Mouse (Mus musculus) erythroid progenitor cell, adult 5-6 weeks (primary cell): ENCODE results near the gene Pax5. TPM values are rescaled to one million over a fixed set of nuclear protein-coding genes. Genes with fewer than 3 reads are reported as not detected.
A peak's percentile ranks its signal among the peaks of the same experiment; 100 is the strongest.

Experiments used
- ATAC-seq: replicated peaks from 2 replicates; pipeline ENCODE4 v1.8.0; 2016; ENCODE audit warnings: moderate number of reproducible peaks, mild to moderate bottlenecking, moderate TSS enrichment, inconsistent platforms; ENCODE audit not compliant: poor library complexity, low FRiP score, severe bottlenecking
- total RNA-seq, 2 experiments: library from RNA; stranded (forward) in 1 of 2; stranded (reverse) in 1 of 2; fragments of 150-400 nt in 1 of 2; fragments of 186-747, 209-891 nt in 1 of 2; gene quantifications; 2 replicates each; pipeline versions ENCODE4 v1.2.3 to v1.2.4; 2015 to 2017; ENCODE audit warnings: low replicate concordance in 2 of 2

The Pax5 gene
- total RNA-seq, 2 experiments from 2014 or later = 5.1 to 28.1 TPM

DNA sequence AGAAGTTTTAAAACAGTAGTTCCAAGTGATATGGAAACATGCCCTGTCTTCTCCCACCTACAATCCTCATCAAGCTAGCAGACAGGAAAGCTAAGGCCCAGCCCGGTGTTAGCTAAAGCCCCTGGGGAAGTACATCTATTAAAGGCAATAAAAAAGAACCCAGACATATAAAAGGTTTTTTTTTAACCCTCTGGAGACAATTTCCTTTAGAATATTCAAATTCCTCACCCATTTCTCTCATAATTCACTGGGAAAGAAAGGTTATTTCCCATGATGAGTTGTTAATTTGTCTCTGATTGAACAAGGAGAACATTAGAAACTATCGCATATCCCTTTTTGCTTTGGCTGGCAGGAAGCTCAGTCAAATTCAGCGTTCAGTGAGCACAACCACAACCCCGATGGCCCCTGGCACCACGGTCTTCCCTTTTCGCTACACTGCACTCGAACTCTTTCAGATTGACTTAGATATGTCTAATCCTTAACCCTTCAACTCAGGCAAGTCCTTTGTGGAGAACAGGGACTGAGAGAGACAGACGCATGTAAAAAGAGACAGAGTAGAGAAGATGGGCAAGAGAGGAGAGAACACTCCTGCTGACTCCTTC lies 96.1 kb downstream of the Pax5 start:
- ATAC-seq = no peak

DNA sequence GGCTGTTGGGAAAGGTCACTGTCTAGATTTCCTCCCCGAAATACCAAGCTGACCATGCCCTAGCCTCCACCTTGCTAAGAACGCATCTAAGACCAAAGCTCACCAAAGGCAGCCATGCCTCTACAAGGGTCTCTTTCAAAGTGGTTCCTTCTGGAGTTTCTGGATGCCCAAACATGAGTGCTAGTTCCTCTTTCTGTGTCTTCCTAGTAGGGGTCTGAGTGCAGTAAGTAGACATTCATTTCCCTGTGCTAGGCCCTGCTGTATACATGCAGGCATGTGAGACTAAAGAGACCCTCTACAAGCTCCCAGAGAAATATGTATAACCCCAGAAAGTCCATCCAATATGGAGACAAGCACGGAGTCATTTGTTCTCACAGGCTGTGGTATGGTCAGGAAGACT lies 97.9 kb downstream of the Pax5 start:
- no peak for ATAC-seq

DNA sequence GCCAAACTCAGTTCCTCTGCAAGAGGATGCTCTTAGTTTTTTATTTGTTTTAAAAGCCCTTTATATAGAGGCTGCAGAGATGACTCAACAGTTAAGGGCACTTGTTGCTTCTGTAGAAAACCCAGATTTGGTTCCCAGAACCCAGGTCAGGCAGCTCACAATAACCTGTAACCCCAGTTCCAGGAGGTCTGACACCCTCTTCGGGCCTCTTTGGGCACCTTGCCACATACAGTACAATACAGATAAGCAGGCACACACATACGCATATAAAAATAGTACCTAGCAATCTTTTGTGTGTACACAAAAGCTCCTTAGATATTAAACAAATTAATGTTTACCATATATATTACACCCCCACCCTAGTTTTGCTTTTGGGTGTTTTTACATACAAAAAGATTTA lies 104.8 kb downstream of the Pax5 start:
- no peak for ATAC-seq

DNA sequence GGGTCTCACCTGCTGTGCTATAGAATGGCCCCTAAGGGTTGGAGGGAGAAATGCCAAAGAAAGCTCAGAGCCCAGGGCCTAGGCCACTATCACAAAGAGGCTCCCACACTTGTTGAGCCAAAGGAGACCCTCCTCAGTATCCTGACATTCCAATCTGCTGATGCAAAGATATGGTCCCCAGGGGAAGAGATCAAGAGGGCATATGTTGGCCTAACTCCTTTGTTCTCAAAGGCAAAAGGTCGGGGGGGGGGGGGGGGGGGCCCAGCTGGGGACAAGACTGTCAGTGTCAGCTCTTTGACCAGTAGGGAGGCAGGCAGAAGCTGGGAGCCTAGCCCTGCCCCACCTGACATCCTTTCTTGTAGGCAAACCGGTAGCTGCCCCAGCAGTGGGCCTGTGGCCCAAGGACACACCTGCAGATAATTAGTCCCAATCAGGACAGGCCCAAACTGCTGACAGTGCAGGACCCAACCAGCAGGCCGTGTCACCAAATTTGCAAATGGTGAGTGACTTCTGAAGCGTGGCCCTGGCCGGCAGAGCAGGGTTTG lies 108.0 kb downstream of the Pax5 start:
- no peak for ATAC-seq

DNA sequence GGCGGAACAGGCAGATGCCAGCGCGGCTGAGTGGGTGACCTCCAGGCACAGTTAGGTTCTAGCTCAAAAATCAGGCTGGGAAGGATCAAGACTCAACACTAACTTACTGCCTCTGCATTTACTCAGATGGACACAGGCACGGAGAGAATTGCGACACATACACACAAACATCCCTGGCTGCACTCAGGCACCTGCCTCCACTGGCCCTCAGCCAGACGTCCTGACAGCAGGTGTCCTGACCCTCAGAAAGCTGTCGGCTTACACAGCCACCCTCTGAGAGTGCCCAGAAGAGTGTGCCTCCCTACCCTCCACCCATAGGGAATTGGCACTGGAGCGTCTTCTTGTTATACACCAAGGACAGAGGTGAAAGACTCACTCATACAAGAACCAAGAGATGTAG lies 108.9 kb downstream of the Pax5 start:
- no peak for ATAC-seq

DNA sequence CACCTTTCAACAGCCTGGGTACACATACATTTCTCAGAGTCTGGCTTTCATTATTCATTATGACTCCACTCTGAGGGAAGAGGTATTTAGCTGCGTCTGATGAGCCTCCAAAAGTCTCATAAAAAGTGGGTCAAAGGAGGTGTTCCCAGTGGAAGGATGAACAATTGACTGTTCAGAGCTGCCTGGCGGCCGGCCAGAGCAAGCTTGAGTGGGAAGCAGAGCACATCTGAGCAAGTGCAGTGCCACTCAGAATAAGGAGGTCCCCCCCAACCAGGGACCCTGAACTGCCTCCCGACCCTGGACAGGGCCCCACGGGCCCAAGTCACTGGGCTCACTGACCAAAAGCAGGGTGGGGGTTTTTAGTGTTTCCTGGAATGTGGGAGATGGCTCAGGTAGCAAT lies 109.4 kb downstream of the Pax5 start:
- no peak for ATAC-seq

DNA sequence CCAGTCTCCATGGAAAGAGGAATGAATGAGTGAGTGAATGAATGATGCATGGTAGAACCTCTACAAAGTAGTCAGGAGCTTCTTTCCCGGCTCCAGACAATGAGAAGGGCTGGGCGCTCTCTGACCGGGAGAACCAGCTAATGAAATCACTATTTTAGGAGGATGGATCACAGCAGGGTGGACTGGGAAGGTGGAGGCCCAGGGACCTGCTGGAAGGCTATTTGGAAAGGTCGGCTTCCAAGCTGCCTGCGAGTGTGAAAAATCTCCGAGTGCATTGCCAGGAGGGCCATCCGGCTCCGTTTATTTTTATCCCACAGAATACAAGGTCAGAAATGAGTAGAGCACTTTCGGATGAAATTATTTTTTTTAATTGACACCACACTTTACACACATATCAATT lies 112.3 kb downstream of the Pax5 start:
- ATAC-seq = no peak

DNA sequence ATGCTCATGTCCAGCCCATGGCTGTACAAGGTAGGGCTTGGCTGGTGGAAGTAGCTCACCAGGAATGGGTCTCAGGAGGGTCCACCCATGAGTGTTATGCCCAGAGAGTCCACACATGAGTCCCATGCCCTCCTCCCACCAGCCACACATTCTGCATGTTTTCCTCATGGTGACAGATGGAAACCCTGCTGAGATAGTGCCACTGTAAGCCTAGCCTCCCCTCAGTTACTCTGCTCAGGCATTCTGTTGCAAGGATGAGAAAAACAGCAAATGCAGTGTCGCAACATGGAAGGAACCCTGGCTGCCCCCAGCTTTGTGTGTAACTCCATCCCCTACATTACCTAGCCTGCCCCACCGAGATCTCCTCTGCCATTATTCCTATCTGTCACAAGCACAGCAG lies 117.2 kb downstream of the Pax5 start:
- no peak for ATAC-seq

DNA sequence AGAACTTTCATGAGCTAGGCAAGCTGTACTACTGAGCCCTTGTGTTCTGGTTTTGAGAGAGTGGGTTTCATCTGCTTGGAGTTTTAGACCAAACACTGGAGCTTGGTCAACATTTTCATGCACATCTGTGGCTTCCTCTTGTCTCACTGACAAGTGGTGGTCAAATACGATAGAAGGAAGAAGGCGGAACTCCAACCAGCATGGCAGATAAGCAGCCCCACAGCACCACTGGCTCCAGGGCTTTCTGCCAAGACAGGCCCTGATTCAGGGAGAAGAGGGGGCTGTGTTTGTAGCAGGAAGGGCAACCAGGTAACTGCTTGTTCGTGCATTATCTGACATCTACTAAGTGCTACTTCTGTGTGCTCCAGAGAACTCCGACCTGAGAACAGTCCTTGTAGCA lies 127.6 kb downstream of the Pax5 start:
- no peak for ATAC-seq

DNA sequence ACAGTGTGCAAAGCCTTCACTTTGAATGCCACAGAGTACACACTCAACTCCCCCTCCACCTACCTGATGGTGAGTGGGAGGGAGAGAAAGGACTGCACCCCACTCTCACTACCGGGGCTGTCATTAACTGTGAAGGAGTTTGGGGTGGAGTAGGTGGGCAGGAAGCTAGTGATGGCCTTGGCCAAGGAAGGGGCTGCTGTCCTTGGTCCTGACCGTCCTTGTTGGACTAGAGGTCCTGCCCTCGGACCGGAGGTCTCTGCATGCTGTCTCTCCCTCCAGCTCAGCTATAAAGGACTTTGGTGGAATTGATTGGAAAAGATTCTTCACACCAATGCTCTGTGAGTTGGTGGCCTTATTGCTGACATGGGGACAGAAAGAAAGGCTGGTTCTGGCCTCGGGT lies 131.7 kb downstream of the Pax5 start:
- ATAC-seq = no peak

DNA sequence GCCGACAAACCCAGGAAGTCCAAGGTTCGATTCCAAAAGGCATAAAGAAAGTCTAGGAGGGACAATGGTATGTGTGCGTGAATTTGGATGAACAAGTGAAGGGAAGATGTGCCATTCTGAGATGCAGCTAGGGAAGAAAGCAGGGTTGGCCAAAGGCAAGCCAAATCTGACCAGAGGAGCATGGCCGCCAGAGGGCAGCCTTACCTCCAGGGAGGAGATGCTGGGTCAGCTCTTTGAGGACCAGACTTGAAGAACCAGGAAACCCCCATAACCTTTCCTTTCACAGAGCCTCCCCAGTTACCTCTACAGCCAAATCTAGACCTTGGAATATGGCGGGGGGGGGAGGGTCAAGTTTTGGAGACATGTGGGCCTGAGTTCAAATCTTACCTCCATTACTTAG lies 133.0 kb downstream of the Pax5 start:
- no peak for ATAC-seq

DNA sequence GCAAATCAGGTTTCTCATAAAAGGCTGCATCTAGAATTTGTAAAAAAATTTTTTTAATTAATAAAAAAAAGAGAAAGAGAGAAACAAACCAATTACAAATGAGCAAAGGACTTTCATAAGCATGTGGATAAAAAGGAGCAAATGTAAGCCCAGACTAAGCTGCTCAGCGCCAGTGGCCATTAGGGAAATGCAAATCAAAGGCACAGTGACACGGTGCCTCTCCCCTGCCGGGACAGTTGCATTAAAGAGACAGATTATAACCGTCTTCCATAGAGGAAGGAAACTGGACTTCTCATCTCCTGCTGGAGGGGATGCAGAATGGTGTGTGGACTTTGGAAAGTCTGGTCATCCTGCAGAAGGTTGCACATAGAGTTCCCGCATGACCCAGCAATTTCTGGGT lies 133.5 kb downstream of the Pax5 start:
- ATAC-seq = no peak

DNA sequence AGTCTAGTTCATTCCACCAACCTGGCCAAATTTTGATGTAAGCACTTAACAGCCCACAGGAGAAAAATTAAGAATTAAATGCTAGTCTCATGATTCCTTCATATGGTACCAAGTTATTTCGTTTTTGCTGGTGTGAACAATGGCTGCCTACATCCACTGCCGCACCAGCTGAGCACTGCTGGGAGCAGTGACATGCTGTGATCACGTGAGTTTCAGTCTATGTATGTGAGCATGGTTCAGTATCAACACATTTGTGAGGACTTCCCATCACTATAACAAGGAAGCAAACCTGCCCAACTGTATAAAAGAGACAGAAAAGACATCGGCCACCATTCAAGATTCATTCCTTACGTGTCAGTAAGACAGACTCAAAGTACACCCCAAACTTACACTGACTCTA lies 137.3 kb downstream of the Pax5 start:
- no peak for ATAC-seq

DNA sequence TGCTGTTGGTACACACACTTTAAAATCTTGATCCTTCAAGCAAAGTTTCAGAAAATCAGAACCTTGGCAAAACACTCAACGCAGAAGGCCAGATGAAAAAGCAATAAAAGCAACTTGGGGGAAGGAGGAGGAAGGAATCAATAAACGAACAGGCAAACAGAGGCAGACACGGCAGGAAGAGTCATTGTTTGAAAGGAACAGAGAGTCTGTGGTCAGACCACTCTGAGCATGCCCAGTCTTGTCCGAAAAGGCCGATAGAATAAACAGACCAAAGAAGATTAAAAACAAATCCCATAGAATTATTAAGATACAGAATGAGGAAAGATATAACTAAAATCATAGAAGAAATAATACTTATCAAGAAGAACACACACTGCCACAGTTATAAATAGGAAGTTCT lies 137.9 kb downstream of the Pax5 start:
- ATAC-seq = no peak

DNA sequence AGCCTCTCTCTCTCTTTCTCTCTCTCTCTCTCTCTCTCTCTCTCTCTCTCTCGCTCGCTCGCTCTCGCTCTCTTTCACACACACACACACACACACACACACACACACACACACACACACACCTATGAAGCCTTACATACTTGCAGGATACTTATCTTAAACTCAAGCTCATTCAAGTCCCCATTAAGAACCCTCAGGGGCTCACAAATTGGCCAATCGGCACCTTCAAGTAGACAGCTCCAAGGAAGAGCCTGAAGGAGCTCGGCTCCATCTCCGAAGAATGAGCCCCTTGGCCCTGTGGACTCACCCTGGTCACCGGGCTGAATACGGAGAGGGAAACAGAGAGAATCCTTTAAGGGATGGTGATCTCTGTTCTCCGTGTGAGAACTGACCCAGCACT lies 141.1 kb downstream of the Pax5 start:
- ATAC-seq = no peak

DNA sequence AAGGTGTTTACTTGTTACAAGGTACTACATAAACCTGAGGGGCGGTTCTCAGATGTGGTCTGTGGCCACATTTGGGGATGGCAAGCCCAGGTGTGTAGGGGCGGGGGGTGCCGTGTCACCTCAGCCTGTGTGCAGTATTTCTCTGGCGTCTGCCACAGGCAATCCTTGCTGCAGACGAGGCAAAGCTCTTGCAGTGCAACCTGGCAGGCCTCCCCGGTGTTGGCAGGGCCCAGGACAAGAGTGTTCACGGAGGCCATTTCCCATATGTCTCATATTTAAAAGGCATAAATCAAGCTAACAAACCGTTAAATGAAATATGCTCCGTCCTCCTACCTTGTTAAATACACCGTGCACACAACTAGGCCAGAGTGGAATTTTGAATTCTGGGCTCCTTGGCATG lies 141.6 kb downstream of the Pax5 start:
- ATAC-seq = no peak

DNA sequence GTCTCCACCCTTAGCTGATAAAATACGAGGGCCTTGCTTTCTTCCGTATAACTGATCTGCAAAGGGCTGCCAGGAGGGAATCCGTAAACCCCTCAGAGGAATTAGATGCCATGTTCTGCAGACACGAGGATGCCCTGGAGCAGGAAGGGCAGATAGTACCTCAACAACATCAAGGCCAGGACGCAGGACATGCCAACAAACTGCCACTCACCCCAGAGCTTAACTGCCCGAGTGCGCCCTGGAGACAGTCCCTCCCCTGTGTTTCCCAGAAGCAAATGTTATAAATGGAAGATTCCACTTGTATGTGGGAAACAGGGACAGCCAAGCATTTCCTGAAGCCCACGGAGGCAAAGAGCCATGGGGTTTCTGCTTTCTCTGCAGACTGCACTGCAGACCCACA lies 143.9 kb downstream of the Pax5 start:
- no peak for ATAC-seq

DNA sequence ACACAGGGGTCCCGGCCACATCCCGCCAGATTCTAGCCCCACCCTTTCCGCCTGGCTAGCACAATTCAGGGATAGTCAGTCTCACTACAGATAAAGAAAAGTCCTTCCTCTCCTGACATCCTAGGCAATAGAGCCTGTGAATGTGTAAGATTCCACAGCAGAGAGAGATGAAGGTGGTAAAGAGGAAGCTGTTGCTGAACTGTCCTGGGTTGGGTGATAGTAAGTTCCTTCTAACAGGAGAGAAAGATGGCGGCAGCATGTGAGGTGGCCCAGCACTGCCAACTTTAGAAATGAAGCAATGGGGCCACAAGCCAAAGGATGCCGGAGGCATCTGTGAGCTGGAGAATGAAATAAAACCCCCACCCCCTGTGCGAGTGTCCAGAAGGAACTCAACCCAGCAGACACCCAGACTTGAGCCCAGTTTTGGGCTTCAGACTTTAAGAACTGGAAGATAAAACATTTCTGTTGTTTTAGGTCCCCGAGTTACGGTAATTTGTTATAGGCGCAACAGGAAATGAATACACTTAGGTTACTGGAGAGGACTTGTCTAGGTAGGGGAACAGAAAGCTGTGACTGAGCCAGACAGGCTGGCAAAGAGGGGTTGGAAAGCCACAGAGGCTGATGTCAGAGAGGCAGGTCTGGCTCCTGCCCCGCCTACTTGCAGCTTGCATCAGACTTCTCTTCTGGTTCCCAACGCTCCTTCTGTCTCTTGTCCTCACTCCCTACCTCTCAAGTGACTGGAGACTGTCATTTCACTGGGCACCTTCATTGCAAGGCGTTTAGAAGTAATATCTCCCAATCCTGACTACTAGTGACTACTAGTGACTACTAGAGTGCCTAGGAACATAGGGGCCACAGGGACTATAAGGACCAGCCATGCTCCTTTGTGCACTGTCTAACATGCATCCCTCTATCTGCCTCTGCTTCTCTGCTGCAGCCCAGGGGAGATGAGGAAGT lies 144.9 kb downstream of the Pax5 start:
- ATAC-seq = no peak

DNA sequence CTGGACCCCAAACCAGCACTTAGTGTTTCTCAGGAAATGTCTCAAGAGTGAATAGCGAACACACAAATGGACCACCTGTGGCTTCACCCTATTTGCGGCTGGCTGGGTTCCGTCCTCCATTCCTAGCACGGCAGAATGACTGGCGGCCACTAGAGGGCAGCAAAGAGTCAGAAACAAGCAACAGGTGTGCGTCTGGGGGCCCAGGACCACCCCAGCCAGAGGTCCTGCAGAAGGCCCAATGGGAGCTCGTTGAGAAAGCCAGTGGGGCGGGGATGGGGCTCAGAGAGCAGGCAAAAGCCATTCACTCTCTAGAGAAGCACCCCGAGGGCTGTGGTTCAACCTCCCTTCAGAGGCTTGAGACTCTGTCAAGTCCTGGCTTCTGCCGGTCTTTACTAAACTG lies 145.7 kb downstream of the Pax5 start:
- peak; percentile 58; the same call in 1 of the 2 replicates for ATAC-seq

DNA sequence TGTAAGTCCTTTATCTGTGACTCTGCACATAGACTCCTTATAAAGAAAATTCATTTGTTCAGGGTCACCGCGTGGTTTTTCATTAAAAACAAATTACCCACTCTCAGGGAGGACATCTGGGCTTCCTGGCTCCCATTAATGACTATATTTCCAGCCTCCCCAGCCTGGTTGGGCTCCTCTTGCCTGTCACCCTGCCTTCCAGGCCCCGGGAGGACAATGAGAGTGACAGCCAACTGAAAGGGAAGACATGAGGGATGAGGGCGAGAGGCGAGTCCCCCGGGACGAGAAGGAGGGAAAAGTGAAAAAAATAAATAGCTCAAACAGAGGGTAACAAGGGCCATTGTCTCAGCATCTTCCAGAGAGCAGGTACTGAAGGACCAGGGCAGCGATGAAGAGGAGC lies 149.3 kb downstream of the Pax5 start:
- no peak for ATAC-seq

DNA sequence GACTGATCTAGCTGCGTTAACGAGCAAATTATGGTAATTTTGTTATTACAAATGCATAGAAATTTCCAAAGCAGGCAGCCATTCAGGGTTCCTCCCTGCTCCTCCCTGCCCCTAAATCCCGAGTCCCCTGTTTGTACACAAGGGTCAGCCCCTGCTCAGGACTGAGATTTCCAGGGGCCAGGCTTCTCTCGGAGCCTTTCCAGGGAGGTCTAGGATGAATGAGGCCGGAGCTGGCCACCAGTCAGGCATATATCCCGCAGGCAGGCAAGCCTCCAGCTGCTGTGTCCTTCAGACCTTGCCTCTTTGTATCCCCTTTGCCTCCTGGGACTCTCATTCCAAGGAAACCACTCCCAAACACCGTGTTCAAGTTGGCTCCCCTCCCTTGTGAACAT lies 151.7 kb downstream of the Pax5 start:
- no peak for ATAC-seq
